Mouse (Mus musculus) adrenal gland, postnatal 10 days (tissue): ENCODE measurements around the gene Rnaseh2c. TPM values are rescaled to one million over a fixed set of nuclear protein-coding genes. Genes with fewer than 3 reads are reported as not detected.

ENCODE experiments used
- DNase-seq: peaks from one replicate; pipeline ENCODE4 v3.0.0; 2021; ENCODE audit warnings: mixed read lengths
- total RNA-seq, 2 experiments: library from RNA; stranded (reverse); gene quantifications; 2 replicates each; pipeline ENCODE4 v1.2.3; 2021

Rnaseh2c gene
- total RNA-seq, 2 experiments from 2014 or later, result 98.8 to 108 TPM

DNA sequence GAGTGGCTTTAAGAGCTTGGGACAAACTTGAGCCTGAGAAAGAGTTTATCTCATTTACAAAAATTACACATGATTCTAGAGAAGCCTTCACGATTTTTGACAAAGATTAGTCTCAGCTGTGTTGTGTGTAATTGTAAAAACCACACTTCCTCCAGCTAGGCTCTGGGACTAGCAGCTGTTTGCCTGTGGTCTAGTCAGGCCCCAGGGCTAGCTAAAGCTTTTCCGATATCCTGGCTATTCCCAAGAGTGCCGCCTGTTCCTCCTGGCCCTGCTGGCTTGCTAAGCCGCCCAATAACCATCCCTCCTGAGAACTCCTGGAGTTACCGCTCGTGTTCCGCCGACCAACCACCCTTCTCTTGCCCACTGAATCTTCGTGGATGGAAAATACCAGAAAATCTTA is 30.4 kb downstream of the Rnaseh2c start:
- DNase-seq, result no peak

DNA sequence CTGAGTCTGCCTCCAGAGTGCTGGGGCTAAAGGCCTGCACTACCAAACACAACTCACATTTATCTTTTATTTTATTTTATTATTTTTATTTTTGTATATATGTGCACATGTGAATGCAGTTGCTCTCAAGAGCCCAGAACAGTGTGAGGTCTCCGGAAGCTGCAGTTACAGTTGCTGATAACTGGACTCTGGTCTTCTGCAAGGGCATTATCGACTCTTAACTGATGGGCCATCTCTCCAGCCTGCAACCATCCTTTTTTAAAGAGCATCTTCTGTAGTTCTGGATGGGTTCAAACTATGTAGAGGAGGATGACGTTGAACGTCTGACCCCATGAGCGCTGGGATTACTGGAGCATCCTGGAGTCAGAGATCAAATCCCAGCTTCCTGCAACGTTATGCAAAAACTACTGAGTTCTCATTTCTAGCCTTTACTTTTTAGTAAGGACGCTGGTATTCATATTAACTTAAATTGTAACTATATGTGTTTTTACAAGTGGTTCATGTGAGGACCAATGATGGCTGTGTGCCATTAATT is 34.4 kb downstream of the Rnaseh2c start:
- no peak for DNase-seq

DNA sequence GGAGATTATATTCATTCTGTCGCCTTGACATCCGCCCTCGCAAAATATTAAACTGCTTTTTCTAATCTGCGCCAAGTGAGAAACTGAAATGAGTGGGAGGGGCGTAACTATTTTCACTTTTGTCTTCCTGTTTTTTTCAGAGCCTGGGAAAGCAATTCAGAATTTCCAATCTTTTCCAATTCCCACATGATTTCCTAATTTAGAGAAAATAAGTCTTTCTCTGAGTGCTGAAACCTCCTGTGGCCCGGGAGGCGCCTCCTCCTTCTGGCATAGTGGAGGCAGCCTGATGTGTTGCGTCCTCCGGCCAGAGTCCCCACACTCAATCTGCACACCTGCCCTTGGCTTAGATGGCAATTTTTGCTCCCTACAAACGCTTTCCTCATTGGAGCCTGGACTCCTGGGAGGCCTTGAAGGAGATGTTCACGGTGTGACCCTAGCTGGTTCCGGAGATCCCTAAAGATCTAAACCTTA is 34.9 kb downstream of the Rnaseh2c start:
- peak; percentile 43 for DNase-seq

DNA sequence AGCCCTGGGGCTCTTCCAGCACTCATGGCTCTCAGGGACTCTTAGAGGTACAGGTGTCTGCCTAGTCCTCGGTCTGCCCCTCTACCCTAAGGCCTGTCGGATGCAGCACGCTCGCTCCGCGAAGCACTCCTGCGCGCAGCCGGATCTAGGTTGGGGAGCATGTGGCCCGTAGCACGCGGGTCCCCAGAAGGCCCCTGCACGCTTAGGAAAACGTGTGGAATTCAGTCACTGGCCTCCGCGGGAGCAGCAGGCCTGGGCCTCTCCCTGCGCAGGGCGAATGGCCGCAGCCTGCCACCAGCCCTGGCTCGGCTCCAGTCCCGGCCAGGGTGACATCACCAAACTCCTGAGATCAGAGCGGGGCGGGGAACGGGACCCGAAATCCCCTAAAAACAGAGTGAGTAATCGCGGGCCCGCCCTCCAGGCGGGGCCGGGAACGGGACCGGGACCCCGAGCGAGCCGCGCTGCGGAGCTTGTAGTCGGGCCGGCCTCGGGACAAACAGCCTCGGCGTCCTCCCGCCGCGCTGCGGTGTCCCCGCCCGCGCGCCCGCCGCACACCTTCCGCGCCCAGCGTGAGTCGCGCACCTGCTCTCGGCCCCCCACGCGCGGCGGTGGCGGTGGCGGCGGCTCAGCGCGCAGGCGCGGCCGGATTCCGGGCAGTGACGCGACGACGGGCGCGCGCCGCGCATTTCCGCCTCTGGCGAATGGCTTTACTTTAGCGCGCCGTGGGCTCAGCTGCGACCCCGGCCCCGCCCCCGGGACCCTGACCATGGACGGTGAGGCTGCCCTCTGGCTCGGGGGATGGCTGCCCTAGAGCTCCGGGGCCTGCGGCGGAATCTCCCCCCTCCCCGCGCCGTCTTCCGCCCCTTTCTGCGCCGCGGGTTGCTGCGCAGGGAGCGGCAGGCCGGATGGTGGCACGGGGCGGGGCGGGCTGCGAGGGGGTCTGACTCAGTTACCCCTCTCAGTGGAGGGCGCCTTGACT is 35.7 kb downstream of the Rnaseh2c start, which contains the start of gene Rela:
Rela (plus strand) TSS at position 415 of the 979 bp plus-strand sequence.
- peak; percentile 97 for DNase-seq

DNA sequence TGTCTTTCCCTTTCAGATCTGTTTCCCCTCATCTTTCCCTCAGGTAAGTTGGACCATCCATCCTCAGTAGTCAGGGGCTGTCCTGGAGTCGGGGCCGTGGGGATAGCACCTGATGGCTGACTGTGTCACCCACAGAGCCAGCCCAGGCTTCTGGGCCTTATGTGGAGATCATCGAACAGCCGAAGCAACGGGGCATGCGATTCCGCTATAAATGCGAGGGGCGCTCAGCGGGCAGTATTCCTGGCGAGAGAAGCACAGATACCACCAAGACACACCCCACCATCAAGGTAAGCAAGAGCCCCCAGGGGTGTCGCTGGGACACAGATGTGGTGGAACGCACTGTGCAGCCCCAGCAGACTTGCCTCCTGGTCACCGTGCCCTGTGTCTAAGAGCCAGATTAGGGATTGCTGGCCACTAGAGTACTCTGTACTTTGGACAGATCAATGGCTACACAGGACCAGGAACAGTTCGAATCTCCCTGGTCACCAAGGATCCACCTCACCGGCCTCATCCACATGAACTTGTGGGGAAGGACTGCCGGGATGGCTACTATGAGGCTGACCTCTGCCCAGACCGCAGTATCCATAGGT is 36.8 kb downstream of the Rnaseh2c start:
- no peak for DNase-seq

DNA sequence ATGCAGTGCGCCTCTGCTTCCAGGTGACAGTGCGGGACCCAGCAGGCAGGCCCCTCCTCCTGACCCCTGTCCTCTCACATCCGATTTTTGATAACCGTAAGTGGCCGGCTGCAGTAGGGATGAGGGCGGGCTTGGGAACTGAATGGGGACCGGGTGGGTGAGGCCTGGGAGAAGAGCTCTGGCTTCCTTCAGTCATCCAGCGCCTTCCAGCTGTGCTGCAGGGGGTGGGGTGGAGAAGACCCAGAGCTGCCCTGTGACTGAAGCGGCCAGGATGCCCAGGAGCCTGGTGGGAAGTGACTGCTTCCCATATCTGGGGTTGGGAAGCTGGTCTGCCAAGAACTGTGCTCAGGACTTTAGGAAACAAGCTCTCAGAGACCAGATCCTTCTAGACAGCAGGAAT is 38.7 kb downstream of the Rnaseh2c start:
- DNase-seq, result no peak

DNA sequence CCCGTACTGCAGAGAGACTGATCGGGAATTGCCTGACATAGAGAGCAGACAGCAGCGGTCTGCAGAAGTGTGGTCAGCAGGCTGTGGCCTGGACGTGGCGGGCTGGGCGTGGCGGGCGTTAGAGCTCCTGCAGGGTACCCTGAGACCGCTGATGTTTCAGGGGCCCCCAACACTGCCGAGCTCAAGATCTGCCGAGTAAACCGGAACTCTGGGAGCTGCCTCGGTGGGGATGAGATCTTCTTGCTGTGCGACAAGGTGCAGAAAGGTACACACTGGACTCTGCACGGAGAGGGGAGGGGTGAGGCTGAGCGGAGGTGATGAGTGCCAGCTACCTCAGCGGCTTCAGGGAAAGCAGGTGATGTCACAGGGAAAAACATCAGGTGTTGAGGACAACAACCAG is 39.3 kb downstream of the Rnaseh2c start:
- DNase-seq, result no peak

DNA sequence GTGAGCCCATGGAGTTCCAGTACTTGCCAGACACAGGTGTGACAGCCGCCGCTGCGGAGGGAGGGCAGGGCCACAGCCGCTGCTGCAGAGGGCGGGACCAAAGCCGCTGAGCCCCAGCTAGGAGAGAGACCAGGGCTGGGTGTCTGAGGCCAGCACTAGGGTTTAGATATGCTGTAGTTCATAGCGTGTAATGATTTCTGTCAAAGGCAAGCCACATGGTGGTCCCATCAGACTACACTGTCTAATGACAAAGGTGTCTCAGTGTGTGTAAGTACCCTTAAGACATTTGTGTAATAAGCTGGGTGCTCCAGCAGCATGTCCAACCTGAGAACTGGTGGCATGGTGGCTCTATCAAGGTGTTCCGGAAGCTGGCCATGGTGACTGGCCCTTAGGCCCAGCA is 40.0 kb downstream of the Rnaseh2c start:
- DNase-seq, result no peak

DNA sequence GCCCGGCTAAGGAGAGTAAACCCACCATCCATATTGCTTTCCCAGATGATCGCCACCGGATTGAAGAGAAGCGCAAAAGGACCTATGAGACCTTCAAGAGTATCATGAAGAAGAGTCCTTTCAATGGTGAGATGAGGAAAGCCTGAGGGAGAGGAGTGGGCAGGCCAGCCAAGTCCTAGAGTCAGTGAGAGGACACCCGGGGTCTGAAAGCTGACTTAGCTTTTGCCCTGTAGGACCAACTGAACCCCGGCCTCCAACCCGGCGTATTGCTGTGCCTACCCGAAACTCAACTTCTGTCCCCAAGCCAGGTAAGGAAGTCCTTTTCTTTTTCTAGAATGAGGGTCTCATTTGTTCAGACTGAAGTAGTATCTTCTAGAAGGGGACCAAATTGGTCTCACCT is 43.6 kb downstream of the Rnaseh2c start:
- no peak for DNase-seq

DNA sequence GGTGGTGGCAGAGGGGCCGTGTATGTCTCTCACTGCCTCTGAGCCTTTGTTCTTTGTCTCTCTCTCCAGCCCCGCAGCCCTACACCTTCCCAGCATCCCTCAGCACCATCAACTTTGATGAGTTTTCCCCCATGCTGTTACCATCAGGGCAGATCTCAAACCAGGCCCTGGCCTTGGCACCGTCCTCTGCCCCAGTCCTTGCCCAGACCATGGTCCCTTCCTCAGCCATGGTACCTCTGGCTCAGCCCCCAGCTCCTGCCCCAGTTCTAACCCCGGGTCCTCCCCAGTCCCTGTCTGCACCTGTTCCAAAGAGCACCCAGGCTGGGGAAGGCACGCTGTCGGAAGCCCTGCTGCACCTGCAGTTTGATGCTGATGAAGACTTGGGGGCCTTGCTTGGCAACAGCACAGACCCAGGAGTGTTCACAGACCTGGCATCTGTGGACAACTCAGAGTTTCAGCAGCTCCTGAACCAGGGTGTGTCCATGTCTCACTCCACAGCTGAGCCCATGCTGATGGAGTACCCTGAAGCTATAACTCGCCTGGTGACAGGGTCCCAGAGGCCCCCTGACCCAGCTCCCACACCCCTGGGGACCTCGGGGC is 45.2 kb downstream of the Rnaseh2c start:
- DNase-seq, result peak; percentile 5

DNA sequence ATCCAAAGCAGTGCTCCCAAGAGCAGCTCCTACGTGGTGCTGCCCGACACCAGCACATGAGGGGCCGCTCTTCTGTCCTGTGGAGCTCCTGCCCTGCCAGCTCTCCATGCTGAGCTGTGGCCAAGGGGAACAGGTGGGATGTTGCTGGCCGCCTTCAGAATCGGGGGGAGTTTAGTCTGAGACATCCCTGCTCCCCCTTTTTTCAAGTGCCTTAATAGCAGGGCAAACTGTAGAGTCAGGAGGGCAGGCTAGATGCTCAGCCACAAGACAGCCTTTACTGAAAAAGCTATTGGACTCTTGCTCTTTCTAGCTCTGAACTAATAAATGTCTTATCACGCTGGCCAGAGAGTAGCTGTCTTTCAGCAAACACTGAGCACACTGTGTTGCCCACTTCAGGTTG is 46.1 kb downstream of the Rnaseh2c start:
- DNase-seq, result no peak

DNA sequence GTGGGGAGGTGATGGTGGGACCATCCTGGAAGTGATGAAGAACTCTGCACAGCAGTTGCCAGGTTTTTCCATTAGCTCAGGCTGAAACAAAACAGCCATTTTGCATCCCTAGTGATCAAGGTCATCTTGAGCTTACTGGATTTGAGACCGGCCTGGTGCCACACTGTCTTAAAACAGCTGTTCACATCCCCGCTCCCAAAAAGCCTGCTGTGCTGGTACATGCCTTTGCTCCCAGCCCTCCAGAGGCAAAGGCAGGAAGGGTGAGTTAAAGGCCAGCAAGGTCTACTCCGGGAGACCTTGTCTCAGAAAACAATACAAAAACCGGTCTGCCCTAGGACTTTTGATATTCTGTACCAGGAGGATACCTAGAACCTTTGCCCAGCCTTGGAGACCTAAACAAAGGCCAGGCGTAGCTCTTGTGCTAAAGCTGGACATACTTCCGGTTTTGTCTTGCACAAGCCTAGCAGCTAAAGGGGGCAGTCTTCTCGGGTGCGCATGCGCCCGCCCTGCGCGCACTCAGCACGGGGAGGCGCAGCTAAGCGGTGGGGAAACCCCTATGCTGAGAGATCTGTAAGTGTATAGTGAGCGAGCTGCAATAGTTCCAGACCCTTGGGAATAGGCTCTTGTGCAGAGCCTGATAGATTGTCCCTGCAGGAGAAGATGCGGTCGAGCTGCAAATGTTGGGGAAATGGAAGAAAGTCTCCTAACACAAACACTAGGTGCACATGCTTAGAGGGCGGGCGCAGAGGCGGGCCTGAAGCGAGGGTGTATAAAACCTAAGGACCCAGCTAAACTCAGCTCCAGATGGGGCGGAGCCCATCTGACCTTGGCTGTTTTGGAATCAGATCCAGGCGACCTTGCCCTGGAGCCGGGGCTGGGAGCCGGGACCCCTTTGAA is 47.0 kb downstream of the Rnaseh2c start:
- peak; percentile 90 for DNase-seq

DNA sequence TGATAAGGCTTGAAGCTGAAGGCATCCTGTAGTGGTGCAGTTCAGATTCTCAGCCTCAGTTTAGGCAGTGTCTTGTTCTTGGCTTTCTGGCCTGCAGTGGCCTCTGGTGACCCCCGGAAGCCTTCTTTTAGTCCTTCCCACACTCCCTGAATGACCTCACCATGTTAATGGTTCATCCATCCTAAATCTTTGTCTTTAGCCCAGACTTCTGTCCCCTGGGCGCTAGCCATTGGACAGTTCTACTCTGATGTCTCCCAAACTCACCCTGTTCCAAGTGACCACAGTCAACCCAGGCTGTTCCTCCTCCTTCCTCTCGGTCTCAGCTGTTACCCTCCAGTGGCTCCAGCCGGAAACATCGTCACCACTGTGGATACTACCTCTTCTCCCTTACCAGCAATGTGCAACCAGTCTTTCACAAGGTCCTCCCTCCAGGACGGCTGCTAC is 47.6 kb downstream of the Rnaseh2c start:
- peak; percentile 56 for DNase-seq

DNA sequence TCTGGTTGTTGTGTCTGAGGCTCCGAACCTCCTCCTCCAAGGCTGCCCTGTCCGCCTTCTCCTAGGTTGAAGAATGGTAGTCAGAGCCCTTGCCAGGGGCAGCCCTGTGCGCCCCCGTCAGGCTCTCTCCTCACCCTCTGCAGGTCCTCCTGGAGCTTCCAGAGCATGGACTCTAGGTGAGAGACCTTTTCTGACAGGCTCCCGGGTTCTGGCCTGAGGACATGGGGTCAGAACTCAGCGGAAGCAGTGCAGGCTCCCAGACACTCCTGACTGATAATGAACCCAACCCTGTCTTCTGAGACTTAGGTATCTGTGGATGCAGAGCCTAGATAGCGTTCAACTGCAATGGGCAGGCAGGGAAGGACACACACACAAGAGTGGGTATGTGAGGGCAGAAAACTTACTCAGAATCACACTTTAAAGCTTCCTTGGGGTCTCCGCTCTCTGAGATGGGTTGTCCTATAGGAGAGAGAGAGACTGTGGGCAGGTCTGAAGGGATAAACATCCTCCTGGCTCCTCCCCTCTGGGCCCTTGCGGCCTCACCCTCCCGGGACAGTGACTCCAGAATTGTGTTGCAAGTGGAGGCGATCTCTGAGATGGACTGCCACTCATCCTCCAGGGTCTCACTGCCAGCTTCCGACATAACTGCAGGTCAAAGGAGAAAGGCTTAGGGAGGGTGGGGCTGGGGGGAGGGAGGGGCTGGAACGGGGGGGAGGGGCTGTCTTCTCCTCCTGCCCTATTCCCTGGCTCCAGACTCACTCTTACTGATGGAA is 50.0 kb downstream of the Rnaseh2c start:
- DNase-seq, result no peak

DNA sequence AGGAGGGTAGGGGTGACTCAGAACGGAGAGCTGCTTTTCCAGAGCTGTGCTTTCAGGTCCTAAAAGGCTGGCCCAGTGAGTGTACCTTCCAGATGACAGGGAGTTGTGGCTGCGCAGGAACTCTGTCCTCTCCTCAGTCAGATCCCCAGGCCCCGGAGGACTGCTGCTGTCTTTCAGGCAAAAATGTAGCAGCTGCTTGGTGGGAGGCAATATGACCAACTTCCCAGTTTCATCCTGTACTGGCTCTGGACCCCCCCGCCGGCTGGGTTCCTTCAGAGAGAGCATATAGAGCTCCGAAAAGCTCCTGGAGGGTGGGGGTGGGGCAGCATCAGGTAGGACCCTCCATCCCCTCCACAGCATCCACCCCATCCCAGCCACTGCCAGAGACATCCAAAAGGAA is 50.9 kb downstream of the Rnaseh2c start:
- DNase-seq, result no peak

DNA sequence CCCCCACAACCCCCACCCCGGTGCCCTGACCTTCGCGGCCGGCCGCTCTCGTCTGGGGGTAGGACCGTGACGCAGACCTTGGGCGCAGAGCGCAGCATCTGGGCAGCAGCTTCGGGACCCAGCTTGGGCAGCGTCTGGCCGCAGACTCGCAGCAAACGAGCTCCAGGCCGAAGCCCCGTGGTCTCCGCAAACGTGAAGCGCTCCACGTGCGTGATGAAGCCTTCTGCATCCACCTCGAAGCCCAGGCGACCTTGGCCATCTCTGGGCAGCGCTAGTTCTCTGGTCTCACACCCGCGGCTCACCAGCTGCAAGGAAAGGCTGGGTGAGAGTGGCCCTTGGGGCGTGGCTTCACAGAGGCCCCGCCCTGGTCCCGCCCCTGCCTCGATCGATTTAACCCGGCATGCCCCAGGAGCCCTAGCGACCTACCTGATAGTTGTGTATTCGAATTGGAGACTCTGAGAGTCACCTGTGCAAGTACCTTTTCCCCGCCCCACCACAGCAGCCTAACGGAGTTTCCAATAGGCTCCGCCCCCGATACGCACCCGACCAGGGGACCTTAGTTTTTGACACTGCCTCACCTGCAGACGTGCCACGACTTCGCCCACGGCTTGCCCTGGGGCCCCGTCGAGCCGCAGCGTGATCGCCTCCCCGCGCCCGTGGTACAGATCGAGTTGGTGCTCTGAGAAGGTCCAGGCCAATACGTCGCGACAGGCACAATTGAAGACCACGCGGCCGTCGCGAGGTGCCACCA is 52.5 kb downstream of the Rnaseh2c start:
- DNase-seq, result peak; percentile 55

DNA sequence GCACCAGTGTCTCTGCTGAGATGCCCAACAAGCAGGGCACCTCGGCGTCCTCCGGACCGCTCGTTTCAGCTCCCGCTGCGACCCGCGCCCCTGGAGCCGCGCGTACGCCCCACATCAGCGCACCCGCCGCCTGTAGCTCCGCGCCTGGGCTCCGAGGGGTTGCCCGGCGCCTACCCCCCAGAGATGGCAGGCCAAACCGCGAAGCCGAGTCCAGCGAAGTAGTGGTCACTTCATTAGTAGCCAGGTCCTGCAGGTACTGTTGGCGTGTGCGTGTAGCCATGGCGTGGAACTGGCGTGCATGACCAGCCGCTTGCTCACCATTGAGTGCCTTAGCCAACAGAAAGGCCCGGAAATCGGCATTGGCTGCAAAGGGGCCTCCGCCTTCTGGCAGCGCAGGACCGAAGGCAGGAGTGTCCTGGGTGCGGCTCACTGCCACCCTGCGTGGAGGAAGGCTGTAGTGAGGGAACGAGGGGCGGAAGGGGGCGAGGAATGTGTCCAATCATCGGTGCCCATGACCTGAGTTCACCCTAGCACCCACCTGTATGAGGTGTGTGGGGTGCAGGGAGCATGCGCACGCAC is 53.1 kb downstream of the Rnaseh2c start:
- DNase-seq, result no peak
